Mouse (Mus musculus) heart, adult 2 months (tissue): ENCODE measurements at regions not wholly inside any gene's neighbourhood (a gene's known extent, or its start where the extent isn't known, plus 50 kb on each side); places are given as distances from the start of the nearest gene placed in this dataset.

ENCODE experiments used
- DNase-seq, 2 experiments: peaks; one replicate each; pipeline ENCODE4 v3.0.0; 2021
- H3K27ac ChIP-seq: fragments of 200-600 bp; 2 replicates; pipeline ENCODE4 v1.8.1; 2022
- H3K27me3 ChIP-seq: fragments of 200-500 bp; 2 replicates; pipeline ENCODE4 v1.6.1; 2012; ENCODE audit warnings: mild to moderate bottlenecking, low read length, inconsistent platforms, mixed read lengths; ENCODE audit not compliant: control insufficient read depth, insufficient read depth
- H3K36me3 ChIP-seq: fragments of 200-500 bp; 2 replicates; pipeline ENCODE4 v1.6.1; 2012; ENCODE audit warnings: low read length, inconsistent platforms; ENCODE audit not compliant: control insufficient read depth, insufficient read depth
- H3K4me1 ChIP-seq: fragments of 200-500 bp; 2 replicates; pipeline ENCODE4 v1.6.1; 2011; ENCODE audit warnings: low read length; ENCODE audit not compliant: control insufficient read depth, insufficient read depth
- H3K4me3 ChIP-seq: fragments of 200-600 bp; 2 replicates; pipeline ENCODE4 v1.8.1; 2022
- H3K79me2 ChIP-seq: fragments of 200-500 bp; replicated peaks from 2 replicates; pipeline ENCODE4 v1.6.1; 2012; ENCODE audit warnings: mild to moderate bottlenecking, inconsistent platforms, low read length, moderate library complexity, mixed read lengths; ENCODE audit not compliant: control insufficient read depth, insufficient read depth
- H3K9ac ChIP-seq: fragments of 200-500 bp; 2 replicates; pipeline ENCODE4 v1.6.1; 2012; ENCODE audit warnings: low read depth, mild to moderate bottlenecking, control low read depth, inconsistent platforms, low read length, mixed read lengths
- CTCF ChIP-seq: fragments of 200-600 bp; IDR thresholded peaks from 2 replicates; pipeline ENCODE4 v1.8.1; 2022; ENCODE audit warnings: antibody characterized with exemption, mild to moderate bottlenecking, moderate library complexity
- EP300 ChIP-seq: fragments of 200-500 bp; IDR thresholded peaks from 2 replicates; pipeline ENCODE4 v1.6.1; 2011; ENCODE audit warnings: low read depth, low read length, control low read depth; ENCODE audit not compliant: insufficient read depth
- POLR2A ChIP-seq: fragments of 200-500 bp; IDR thresholded peaks from 2 replicates; pipeline ENCODE4 v1.6.1; 2011; ENCODE audit warnings: mild to moderate bottlenecking, low read depth, low read length, control low read depth; ENCODE audit not compliant: insufficient read depth
- WGBS: fragments of 180-500 bp; shearing (Covaris S2); methylation state at CpG from one replicate; pipeline ENCODE4 v1.1.7; 2018; 5-methylcytosine and 5-hydroxymethylcytosine counted together
- intact Hi-C: fragments of 180-260 bp; cut with DNase I; formaldehyde crosslinking; loops from one replicate; pipeline ENCODE4 v1.15.1; 2025

DNA sequence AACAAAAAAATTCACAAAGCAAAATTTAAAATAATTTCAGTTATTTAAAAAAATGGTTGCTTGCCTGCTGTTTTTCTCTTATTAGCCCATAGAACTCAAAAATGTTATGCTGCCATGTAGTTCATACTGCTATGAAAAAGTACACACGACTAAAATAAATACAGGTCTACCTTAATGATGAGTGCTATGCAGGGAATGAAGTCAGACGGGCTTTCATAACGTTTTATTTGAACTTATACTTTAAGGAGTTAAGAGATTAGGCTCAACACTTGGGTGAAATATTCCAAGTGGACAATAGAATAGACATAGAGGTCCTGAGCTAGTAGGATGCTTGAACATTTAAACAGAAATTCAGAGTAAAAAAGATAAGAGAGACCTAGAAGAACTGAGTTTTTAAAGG, 489.7 kb downstream of the Klf5 start:
- intact Hi-C loops = no loop called here
- H3K27me3 ChIP-seq = no peaks in the 10 kb centered on the region
- no peak for TF ChIP-seq POLR2A
- no peak for TF ChIP-seq CTCF
- no peak for TF ChIP-seq EP300
- no peak overlapping the region for H3K4me3 ChIP-seq
- DNase-seq = no peak
- no peak overlapping the region for H3K9ac ChIP-seq
- WGBS = 73% methylated on average over 3 of the region's 3 CpGs
- H3K36me3 ChIP-seq = no peaks in the 10 kb centered on the region
- H3K79me2 ChIP-seq = no peaks in the 10 kb centered on the region
- no peak overlapping the region for H3K27ac ChIP-seq
- H3K4me1 ChIP-seq = no peaks in the 10 kb centered on the region

DNA sequence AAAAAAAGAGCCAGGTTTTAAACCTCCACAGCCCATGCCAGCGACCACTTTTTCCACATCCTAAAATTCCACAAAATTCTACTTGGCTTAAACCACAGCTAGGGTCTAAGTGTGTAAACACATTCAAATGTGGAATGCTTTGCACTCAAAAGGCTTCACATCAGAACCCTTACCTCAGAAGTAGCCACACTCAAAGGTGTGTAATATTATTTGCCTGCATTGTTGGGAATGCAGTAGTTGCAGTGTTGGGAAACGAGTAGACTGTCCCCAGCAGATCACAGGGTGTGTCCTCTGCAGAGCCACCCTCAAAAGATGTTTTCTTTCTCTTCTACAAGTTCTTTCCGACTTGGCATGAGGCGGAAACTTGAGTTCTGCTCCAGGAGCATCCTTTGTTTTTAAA, 488.2 kb downstream of the Klf12 start:
- Histone ChIP-seq H3K27me3 (no peaks in the 10 kb centered on the region), H3K36me3 (no peaks in the 10 kb centered on the region), H3K4me3 (no peak overlapping the region), H3K79me2 (no peaks in the 10 kb centered on the region), H3K4me1 (no peaks in the 10 kb centered on the region), H3K27ac (no peak overlapping the region), H3K9ac (no peak overlapping the region)
- intact Hi-C loops = no loop called here
- TF ChIP-seq CTCF (no peak), EP300 (no peak), POLR2A (no peak)
- WGBS = 56% methylated on average over 4 of the region's 4 CpGs
- no peak for DNase-seq

- WGBS = 67% methylated on average over 1 of the region's 1 CpGs
- no peak for TF ChIP-seq POLR2A
- TF ChIP-seq CTCF = no peak
- no peak for TF ChIP-seq EP300
- H3K4me3 ChIP-seq = no peak overlapping the region
- intact Hi-C loops = no loop called here
- no peaks in the 10 kb centered on the region for H3K27me3 ChIP-seq
- no peak for DNase-seq
- H3K27ac ChIP-seq = no peak overlapping the region
- no peak overlapping the region for H3K9ac ChIP-seq
- no peaks in the 10 kb centered on the region for H3K4me1 ChIP-seq
- no peaks in the 10 kb centered on the region for H3K36me3 ChIP-seq
- H3K79me2 ChIP-seq = no peaks in the 10 kb centered on the region
These were observed 478.4 kb downstream of the Klf12 start for GRCm38 (mm10) chr14:99806052-99806451.

DNA sequence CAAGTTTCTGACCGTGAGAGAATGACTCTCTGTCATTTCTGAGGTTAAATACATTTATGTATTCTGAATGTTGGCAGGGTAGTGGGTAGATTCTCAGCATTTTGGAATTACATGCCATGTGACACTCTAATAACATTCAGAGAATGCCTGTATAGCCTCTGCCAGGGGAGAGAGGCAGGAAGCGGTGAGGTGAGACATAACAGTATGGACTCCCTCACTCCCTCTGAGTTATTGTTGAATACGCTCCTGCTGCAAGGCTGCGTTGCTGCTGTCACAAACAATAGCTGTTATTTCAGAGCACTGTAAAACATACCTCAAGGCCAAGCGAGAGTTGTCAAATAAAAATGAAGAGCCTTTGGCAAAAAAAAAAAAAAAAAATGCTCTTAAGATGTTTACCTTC, 477.9 kb downstream of the Klf12 start:
- H3K27ac ChIP-seq = no peak overlapping the region
- H3K9ac ChIP-seq = no peak overlapping the region
- WGBS = 72% methylated on average over 5 of the region's 5 CpGs
- H3K79me2 ChIP-seq = no peaks in the 10 kb centered on the region
- DNase-seq = no peak
- intact Hi-C loops = no loop called here
- TF ChIP-seq CTCF (no peak), EP300 (no peak), POLR2A (no peak)
- H3K36me3 ChIP-seq = no peaks in the 10 kb centered on the region
- H3K4me1 ChIP-seq = no peaks in the 10 kb centered on the region
- H3K4me3 ChIP-seq = no peak overlapping the region
- no peaks in the 10 kb centered on the region for H3K27me3 ChIP-seq

DNA sequence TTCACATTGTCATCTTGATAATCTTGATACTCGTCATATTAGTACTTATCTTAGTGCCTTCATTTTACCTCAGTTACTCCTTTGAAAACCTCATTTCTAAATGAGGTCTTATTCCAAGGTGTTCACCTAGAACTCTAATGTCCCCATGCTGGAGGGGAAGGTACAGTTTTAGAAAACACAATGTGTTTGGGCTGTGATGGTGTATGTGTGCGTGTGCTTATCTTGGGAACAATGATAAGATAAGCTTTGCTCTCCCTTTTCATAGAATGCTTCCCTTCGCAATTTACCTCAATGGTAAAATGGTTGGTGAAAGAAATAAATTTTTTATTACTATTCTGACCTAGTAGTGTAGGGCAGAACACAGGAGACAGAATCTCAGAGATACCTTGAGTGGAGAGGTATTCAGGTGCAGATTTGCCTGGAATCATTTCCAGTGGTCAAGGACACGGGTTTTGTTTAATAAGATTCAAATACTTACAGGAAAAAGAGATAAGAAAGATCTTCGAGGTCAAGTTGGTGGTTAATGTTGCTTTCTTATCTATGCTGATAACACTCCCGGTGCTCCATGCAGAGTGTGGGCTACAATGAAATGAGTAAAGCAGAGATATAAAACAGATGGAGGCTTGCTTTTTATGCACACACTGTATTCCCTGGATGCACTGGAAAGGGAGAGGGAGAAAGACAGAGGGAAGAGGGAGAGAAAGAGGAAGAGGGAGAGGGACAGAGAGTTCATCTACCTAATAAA, 471.6 kb downstream of the Klf12 start:
- Histone ChIP-seq H3K27me3 (no peaks in the 10 kb centered on the region), H3K36me3 (no peaks in the 10 kb centered on the region), H3K79me2 (no peaks in the 10 kb centered on the region), H3K4me1 (no peaks in the 10 kb centered on the region), H3K4me3 (no peak overlapping the region), H3K27ac (no peak overlapping the region), H3K9ac (no peak overlapping the region)
- intact Hi-C loops = no loop called here
- no peak for TF ChIP-seq POLR2A
- TF ChIP-seq EP300 = no peak
- TF ChIP-seq CTCF = no peak
- WGBS = 31% methylated on average over 6 of the region's 6 CpGs
- no peak for DNase-seq
